Mouse (Mus musculus) stomach, postnatal 0 days (tissue): ENCODE data around the gene Ptcra.

ENCODE experiments used
- CTCF ChIP-seq: IDR thresholded peaks from 2 replicates; pipeline ENCODE4 v1.5.1; 2016; ENCODE audit warnings: antibody characterized with exemption, low read depth, mild to moderate bottlenecking, moderate library complexity
- EP300 ChIP-seq: optimal IDR thresholded peaks from 2 replicates; pipeline ENCODE3; 2016; ENCODE audit warnings: antibody characterized with exemption

- TF ChIP-seq CTCF (no peak), EP300 (no peak)
Observed at GRCm38 (mm10) chr17:46783222-46783565, 19.7 kb upstream of the Ptcra start.
